Mouse (Mus musculus) thymus, postnatal 0 days (tissue): ENCODE results near the gene Nthl1. TPM values are rescaled to one million over a fixed set of nuclear protein-coding genes. Genes with fewer than 3 reads are reported as not detected.

ENCODE experiments used
- DNase-seq: peaks from one replicate; pipeline ENCODE4 v3.0.0-alpha.2; 2015; ENCODE audit warnings: low spot score
- polyA plus RNA-seq: library from polyadenylated mRNA; unstranded; fragments of >200 nt; fragmentation: Nextera tagmentation; extraction: Ambion mirVana; gene quantifications from 2 replicates; pipeline ENCODE4 v1.2.1, GENCODE M21; 2015

Nthl1 gene
- polyA plus RNA-seq, 1 experiment from 2014 or later, result 8.2 TPM

GRCm38 (mm10) chr17:24625472-24625871, 7.0 kb upstream of the Nthl1 start:
- no peak for DNase-seq

GRCm38 (mm10) chr17:24628646-24629045, 3.8 kb upstream of the Nthl1 start:
- peak; percentile 72 for DNase-seq

GRCm38 (mm10) chr17:24630072-24630471, 2.4 kb upstream of the Nthl1 start:
- no peak for DNase-seq

GRCm38 (mm10) chr17:24632813-24633449, 451 bp downstream of the Nthl1 start:
- DNase-seq, result no peak

GRCm38 (mm10) chr17:24633831-24634230, 1.4 kb downstream of the Nthl1 start:
- no peak for DNase-seq

- no peak for DNase-seq
These were observed 2.5 kb downstream of the Nthl1 start for GRCm38 (mm10) chr17:24635024-24635423.

- no peak for DNase-seq
These were observed 3.2 kb downstream of the Nthl1 start for GRCm38 (mm10) chr17:24635694-24636093.

- DNase-seq, result no peak
These were observed 4.5 kb downstream of the Nthl1 start for GRCm38 (mm10) chr17:24636781-24637481.

GRCm38 (mm10) chr17:24638214-24638613, 5.7 kb downstream of the Nthl1 start:
- DNase-seq, result no peak

GRCm38 (mm10) chr17:24638840-24639239, 6.4 kb downstream of the Nthl1 start:
- DNase-seq, result no peak

- no peak for DNase-seq
These were observed 7.1 kb downstream of the Nthl1 start for GRCm38 (mm10) chr17:24639571-24639988.

- DNase-seq, result no peak
These were observed 7.6 kb downstream of the Nthl1 start for GRCm38 (mm10) chr17:24640119-24640518.

GRCm38 (mm10) chr17:24640581-24640980, 8.1 kb downstream of the Nthl1 start:
- DNase-seq, result no peak

- DNase-seq, result no peak
These were observed 9.5 kb downstream of the Nthl1 start for GRCm38 (mm10) chr17:24641944-24642343.

GRCm38 (mm10) chr17:24642791-24643343, 10.4 kb downstream of the Nthl1 start:
- no peak for DNase-seq

GRCm38 (mm10) chr17:24644030-24644715, 11.7 kb downstream of the Nthl1 start:
- DNase-seq, result no peak

GRCm38 (mm10) chr17:24644875-24645721, 12.6 kb downstream of the Nthl1 start:
- no peak for DNase-seq

GRCm38 (mm10) chr17:24645916-24646315, 13.4 kb downstream of the Nthl1 start:
- no peak for DNase-seq

GRCm38 (mm10) chr17:24646381-24646780, 13.9 kb downstream of the Nthl1 start:
- DNase-seq, result no peak

- no peak for DNase-seq
These were observed 15.0 kb downstream of the Nthl1 start for GRCm38 (mm10) chr17:24647493-24647892.

- no peak for DNase-seq
These were observed 16.4 kb downstream of the Nthl1 start for GRCm38 (mm10) chr17:24648731-24649377.
